Mouse (Mus musculus) liver, adult 2 months (tissue): ENCODE measurements around the gene Fam53b.

ENCODE experiments used
- CTCF ChIP-seq: fragments of 200-500 bp; IDR thresholded peaks from 2 replicates; pipeline ENCODE4 v1.5.1; 2011; ENCODE audit warnings: low read depth, low read length, control low read depth
- POLR2A ChIP-seq: fragments of 200-500 bp; IDR thresholded peaks from 2 replicates; pipeline ENCODE4 v1.6.1; 2011; ENCODE audit warnings: low read length, control low read depth; ENCODE audit not compliant: insufficient read depth; ENCODE audit errors: extremely low read depth

- TF ChIP-seq POLR2A (no peak), CTCF (no peak)
These were observed 109.3 kb downstream of the Fam53b start for GRCm38 (mm10) chr7:132704310-132704875.
